Mouse (Mus musculus): Measurements from ENCODE around the gene Ppp1r12a. TPM values are rescaled to one million over a fixed set of nuclear protein-coding genes. Genes with fewer than 3 reads are reported as not detected.

Gene Ppp1r12a
- polyA plus RNA-seq, 1 experiment, result 168 TPM

- H3K4me3 ChIP-seq (ENCODE audit: insufficient read depth, low read length), result no peak overlapping the region
- TF ChIP-seq CTCF (IDR thresholded peaks at IDR 0.05; ENCODE audit: borderline replicate concordance, insufficient read depth, low read length), result no peak
- TF ChIP-seq POLR2A (IDR thresholded peaks at IDR 0.05; ENCODE audit: low read depth, low read length), result no peak
- H3K4me1 ChIP-seq (ENCODE audit: control insufficient read depth, insufficient read depth, low read length), result no peaks in the 10 kb centered on the region
- H3K27ac ChIP-seq (ENCODE audit: insufficient read depth, low read length), result no peak overlapping the region
Observed at GRCm38 (mm10) chr10:108133745-108134144, 28.2 kb upstream of the Ppp1r12a start.

GRCm38 (mm10) chr10:108138347-108138746, 23.6 kb upstream of the Ppp1r12a start:
- TF ChIP-seq CTCF (IDR thresholded peaks at IDR 0.05; ENCODE audit: borderline replicate concordance, insufficient read depth, low read length) (no peak), POLR2A (IDR thresholded peaks at IDR 0.05; ENCODE audit: low read depth, low read length) (no peak)
- H3K4me1 ChIP-seq (ENCODE audit: control insufficient read depth, insufficient read depth, low read length), result no peaks in the 10 kb centered on the region
- no peak overlapping the region for H3K4me3 ChIP-seq (ENCODE audit: insufficient read depth, low read length)
- no peak overlapping the region for H3K27ac ChIP-seq (ENCODE audit: insufficient read depth, low read length)

- no peak for TF ChIP-seq CTCF (IDR thresholded peaks at IDR 0.05; ENCODE audit: borderline replicate concordance, insufficient read depth, low read length)
- TF ChIP-seq POLR2A (IDR thresholded peaks at IDR 0.05; ENCODE audit: low read depth, low read length), result no peak
- no peak overlapping the region for H3K4me3 ChIP-seq (ENCODE audit: insufficient read depth, low read length)
- no peaks in the 10 kb centered on the region for H3K4me1 ChIP-seq (ENCODE audit: control insufficient read depth, insufficient read depth, low read length)
- H3K27ac ChIP-seq (ENCODE audit: insufficient read depth, low read length), result no peak overlapping the region
Observed at GRCm38 (mm10) chr10:108139788-108140187, 22.2 kb upstream of the Ppp1r12a start.

GRCm38 (mm10) chr10:108140742-108141141, 21.3 kb upstream of the Ppp1r12a start:
- Histone ChIP-seq H3K27ac (ENCODE audit: insufficient read depth, low read length) (no peak overlapping the region), H3K4me3 (ENCODE audit: insufficient read depth, low read length) (no peak overlapping the region), H3K4me1 (ENCODE audit: control insufficient read depth, insufficient read depth, low read length) (no peaks in the 10 kb centered on the region)
- TF ChIP-seq POLR2A (IDR thresholded peaks at IDR 0.05; ENCODE audit: low read depth, low read length) (no peak), CTCF (IDR thresholded peaks at IDR 0.05; ENCODE audit: borderline replicate concordance, insufficient read depth, low read length) (no peak)

GRCm38 (mm10) chr10:108143991-108144525, 17.9 kb upstream of the Ppp1r12a start:
- no peak for TF ChIP-seq CTCF (IDR thresholded peaks at IDR 0.05; ENCODE audit: borderline replicate concordance, insufficient read depth, low read length)
- no peak for TF ChIP-seq POLR2A (IDR thresholded peaks at IDR 0.05; ENCODE audit: low read depth, low read length)
- Histone ChIP-seq H3K27ac (ENCODE audit: insufficient read depth, low read length) (no peak overlapping the region), H3K4me1 (ENCODE audit: control insufficient read depth, insufficient read depth, low read length) (no peaks in the 10 kb centered on the region), H3K4me3 (ENCODE audit: insufficient read depth, low read length) (no peak overlapping the region)

GRCm38 (mm10) chr10:108145701-108146100, 16.3 kb upstream of the Ppp1r12a start:
- no peak for TF ChIP-seq POLR2A (IDR thresholded peaks at IDR 0.05; ENCODE audit: low read depth, low read length)
- TF ChIP-seq CTCF (IDR thresholded peaks at IDR 0.05; ENCODE audit: borderline replicate concordance, insufficient read depth, low read length), result no peak
- Histone ChIP-seq H3K4me1 (ENCODE audit: control insufficient read depth, insufficient read depth, low read length) (no peaks in the 10 kb centered on the region), H3K4me3 (ENCODE audit: insufficient read depth, low read length) (no peak overlapping the region), H3K27ac (ENCODE audit: insufficient read depth, low read length) (no peak overlapping the region)

GRCm38 (mm10) chr10:108147031-108147430, 15.0 kb upstream of the Ppp1r12a start:
- Histone ChIP-seq H3K27ac (ENCODE audit: insufficient read depth, low read length) (no peak overlapping the region), H3K4me1 (ENCODE audit: control insufficient read depth, insufficient read depth, low read length) (no peaks in the 10 kb centered on the region), H3K4me3 (ENCODE audit: insufficient read depth, low read length) (no peak overlapping the region)
- TF ChIP-seq POLR2A (IDR thresholded peaks at IDR 0.05; ENCODE audit: low read depth, low read length) (no peak), CTCF (IDR thresholded peaks at IDR 0.05; ENCODE audit: borderline replicate concordance, insufficient read depth, low read length) (no peak)

GRCm38 (mm10) chr10:108153301-108153700, 8.7 kb upstream of the Ppp1r12a start:
- H3K4me1 ChIP-seq (ENCODE audit: control insufficient read depth, insufficient read depth, low read length), result no peaks in the 10 kb centered on the region
- no peak for TF ChIP-seq POLR2A (IDR thresholded peaks at IDR 0.05; ENCODE audit: low read depth, low read length)
- no peak for TF ChIP-seq CTCF (IDR thresholded peaks at IDR 0.05; ENCODE audit: borderline replicate concordance, insufficient read depth, low read length)
- H3K4me3 ChIP-seq (ENCODE audit: insufficient read depth, low read length), result no peak overlapping the region
- no peak overlapping the region for H3K27ac ChIP-seq (ENCODE audit: insufficient read depth, low read length)

DNA sequence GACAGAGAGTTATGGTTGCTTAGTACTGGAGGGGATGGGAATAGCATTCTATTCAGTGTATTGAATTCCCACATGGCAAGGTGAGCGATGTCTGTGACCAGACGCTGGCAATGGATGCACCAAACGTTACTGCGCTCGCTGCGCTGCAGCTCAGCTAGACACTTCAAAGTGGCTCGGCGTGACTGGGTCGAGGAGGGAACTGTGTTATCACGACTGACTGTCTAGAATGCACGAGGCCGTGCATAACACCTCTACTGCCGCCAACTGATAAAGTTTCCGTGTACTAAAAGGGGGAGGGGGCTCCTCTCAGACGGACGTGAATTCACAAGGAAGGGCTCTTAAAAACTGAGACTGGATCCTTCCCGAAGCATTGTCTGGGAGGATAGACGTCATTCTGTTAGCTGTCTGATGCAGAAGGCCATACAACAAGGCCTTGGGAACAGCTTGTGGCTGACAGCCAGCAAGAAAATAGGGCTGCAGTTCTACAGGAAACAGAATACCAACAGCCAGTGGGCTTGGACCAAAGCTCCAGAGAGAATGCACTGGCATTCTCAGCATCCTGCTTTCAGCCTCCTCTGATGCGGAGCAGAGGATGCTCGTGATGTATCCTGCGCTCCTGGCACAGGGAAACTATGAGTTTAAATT, 6.8 kb upstream of the Ppp1r12a start:
- TF ChIP-seq POLR2A (IDR thresholded peaks at IDR 0.05; ENCODE audit: low read depth, low read length) (no peak), CTCF (IDR thresholded peaks at IDR 0.05; ENCODE audit: borderline replicate concordance, insufficient read depth, low read length) (no peak)
- Histone ChIP-seq H3K27ac (ENCODE audit: insufficient read depth, low read length) (no peak overlapping the region), H3K4me1 (ENCODE audit: control insufficient read depth, insufficient read depth, low read length) (no peaks in the 10 kb centered on the region), H3K4me3 (ENCODE audit: insufficient read depth, low read length) (no peak overlapping the region)

DNA sequence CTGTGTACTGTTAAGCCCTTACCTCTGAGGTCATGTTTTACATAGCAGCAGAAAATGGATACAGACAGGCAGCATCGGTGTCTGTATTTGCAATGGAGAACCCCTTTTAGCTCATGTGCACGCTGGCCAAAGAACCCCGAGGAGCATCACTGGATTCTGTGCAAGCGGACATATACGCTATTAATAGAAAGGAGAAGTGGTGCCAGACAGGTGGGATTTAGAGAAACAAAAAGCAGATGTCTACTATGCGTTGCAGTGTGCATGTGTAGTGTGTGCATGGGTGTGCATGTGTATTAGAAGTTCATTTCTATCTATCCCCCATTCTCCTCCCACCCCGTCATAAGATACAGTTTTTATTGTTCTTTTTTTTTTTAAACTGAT, 6.3 kb upstream of the Ppp1r12a start:
- no peaks in the 10 kb centered on the region for H3K4me1 ChIP-seq (ENCODE audit: control insufficient read depth, insufficient read depth, low read length)
- no peak for TF ChIP-seq CTCF (IDR thresholded peaks at IDR 0.05; ENCODE audit: borderline replicate concordance, insufficient read depth, low read length)
- TF ChIP-seq POLR2A (IDR thresholded peaks at IDR 0.05; ENCODE audit: low read depth, low read length), result no peak
- no peak overlapping the region for H3K27ac ChIP-seq (ENCODE audit: insufficient read depth, low read length)
- no peak overlapping the region for H3K4me3 ChIP-seq (ENCODE audit: insufficient read depth, low read length)

Data from embryonic fibroblast, embryonic 13.5 days (primary cell).